Mouse (Mus musculus) heart, embryonic 12.5 days (tissue): ENCODE measurements around the gene Akt2. TPM values are rescaled to one million over a fixed set of nuclear protein-coding genes. Genes with fewer than 3 reads are reported as not detected.

Source experiments
- ATAC-seq: fragments of 200-750 bp; cut with Nextera tagmentation; 2 replicates; pipeline ENCODE4 v1.8.0; 2017; ENCODE audit warnings: moderate TSS enrichment, moderate library complexity; ENCODE audit not compliant: insufficient number of reproducible peaks, low FRiP score
- H3K27ac ChIP-seq: fragments of 300-500 bp; sonication (generic); 2 replicates; pipeline ENCODE4 v1.5.1; 2016; ENCODE audit warnings: mild to moderate bottlenecking, moderate library complexity; ENCODE audit not compliant: poor library complexity, severe bottlenecking
- H3K27me3 ChIP-seq: fragments of 300-500 bp; sonication (generic); replicated peaks from 2 replicates; pipeline ENCODE4 v1.6.1; 2016; ENCODE audit warnings: mild to moderate bottlenecking, moderate library complexity
- H3K36me3 ChIP-seq: fragments of 300-500 bp; sonication (generic); 2 replicates; pipeline ENCODE4 v1.6.1; 2016; ENCODE audit warnings: mild to moderate bottlenecking, moderate library complexity
- H3K4me1 ChIP-seq: fragments of 300-500 bp; sonication (generic); replicated peaks from 2 replicates; pipeline ENCODE4 v1.6.1; 2016; ENCODE audit warnings: mild to moderate bottlenecking
- H3K4me2 ChIP-seq: fragments of 300-500 bp; sonication (generic); 2 replicates; pipeline ENCODE4 v1.6.1; 2016; ENCODE audit warnings: mild to moderate bottlenecking, moderate library complexity
- H3K4me3 ChIP-seq: fragments of 300-500 bp; sonication (generic); 2 replicates; pipeline ENCODE4 v1.5.1; 2016; ENCODE audit warnings: mild to moderate bottlenecking
- H3K9ac ChIP-seq: fragments of 300-500 bp; sonication (generic); 2 replicates; pipeline ENCODE4 v1.6.1; 2016; ENCODE audit warnings: mild to moderate bottlenecking, moderate library complexity
- H3K9me3 ChIP-seq: fragments of 300-500 bp; sonication (generic); replicated peaks from 2 replicates; pipeline ENCODE4 v1.6.1; 2016; ENCODE audit warnings: mild to moderate bottlenecking, moderate library complexity
- WGBS: fragments of 180-500 bp; shearing (Covaris S2); methylation state at CpG from one replicate; pipeline ENCODE4 v1.1.7; 2016; 5-methylcytosine and 5-hydroxymethylcytosine counted together
- polyA plus RNA-seq: library from polyadenylated mRNA; unstranded; fragments of >200 nt; fragmentation: Nextera tagmentation; extraction: Ambion mirVana; gene quantifications from 2 replicates; pipeline ENCODE4 v1.2.1, GENCODE M21; 2016

Akt2 gene
- 85.0 and 89.4 TPM in 2 replicates for polyA plus RNA-seq

DNA sequence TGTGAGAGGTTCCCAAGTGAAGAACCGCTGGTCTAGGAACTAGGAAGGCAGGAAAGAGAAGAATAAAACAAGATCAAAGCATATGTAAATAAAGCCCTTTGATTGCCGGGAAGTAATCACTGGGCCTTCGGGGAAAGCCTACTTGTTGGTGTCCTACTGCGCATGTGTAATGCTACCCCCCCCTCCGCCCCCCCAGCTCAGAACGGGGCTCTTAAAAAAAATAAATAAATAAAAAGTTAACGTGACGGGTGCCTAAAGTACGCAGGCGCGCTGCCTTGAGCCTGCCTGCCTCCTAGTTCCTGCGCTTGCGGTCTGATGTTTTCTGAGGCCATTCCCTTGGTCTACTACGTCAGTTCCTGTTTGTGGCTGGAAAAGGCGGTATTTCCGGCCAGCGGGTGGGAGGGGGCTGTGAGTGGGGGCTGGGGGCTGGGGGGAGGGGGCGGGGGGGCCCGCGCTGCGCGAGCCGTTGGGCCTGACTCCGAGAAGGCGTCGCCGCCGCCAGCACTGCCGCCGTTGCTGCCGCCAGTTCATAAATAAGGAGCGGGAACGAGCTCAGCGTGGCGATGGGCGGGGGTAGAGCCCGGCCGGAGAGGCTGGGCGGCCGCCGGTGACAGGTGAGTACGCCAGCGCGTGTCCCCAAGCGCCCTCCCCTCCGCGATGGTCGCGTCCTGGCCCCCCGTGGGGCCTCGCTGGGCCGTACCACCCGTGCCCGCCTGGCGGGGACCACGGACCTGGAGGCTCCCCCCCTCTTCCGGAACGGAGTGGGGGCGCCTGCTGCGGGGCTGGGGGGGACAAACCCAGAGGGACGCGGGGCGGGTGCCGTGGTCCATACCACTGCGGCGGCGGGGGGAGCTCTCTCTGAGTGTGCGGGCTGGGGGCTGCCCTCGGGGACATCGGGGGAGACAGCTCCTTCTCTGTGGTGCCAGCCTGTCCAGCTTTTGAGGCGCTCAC, at the start of gene Akt2:
TSS of gene Akt2 (plus strand) at position 287 of the 951 bp plus-strand sequence.
- ATAC-seq: peak; percentile 92
- H3K36me3 ChIP-seq: 0 out of 2 replicates have a peak, but pooled peaks cover 8% of the 10 kb centered on the region
- H3K4me2 ChIP-seq: peak within 1 kb of the TSS; percentile 84
- WGBS: under 1% methylated on average over 52 of the region's 71 CpGs
- peak within 1 kb of the TSS; percentile 94 for H3K9ac ChIP-seq
- no peaks in the 10 kb centered on the region for H3K27me3 ChIP-seq
- H3K4me1 ChIP-seq: peaks cover 38% of the 10 kb centered on the region
- no peaks in the 10 kb centered on the region for H3K9me3 ChIP-seq
- H3K27ac ChIP-seq: peak within 1 kb of the TSS; percentile 95
- H3K4me3 ChIP-seq: peak within 1 kb of the TSS; percentile 83

DNA sequence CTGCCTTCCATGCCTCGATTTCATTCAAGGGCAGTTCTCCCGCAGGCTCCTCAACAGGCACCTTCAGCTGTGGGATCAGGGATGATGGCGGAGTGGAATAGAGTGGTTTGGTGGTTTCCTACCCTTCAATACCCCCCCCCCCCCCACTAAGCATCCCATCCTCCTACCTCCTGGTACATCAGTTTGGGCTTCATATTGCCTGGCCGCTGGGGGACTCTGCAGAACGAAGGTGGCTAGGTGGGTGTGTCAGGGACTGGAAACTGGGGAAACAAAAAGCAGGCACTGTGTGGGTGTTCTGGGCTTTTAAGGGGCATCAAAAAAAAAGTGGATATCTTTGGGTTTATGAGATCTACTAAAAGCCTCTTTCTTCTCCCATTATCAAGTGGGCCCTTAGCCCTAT, 49.4 kb upstream of the Akt2 start:
- no peak overlapping the region for H3K27ac ChIP-seq
- peak overlapping the region; percentile 98 for H3K4me2 ChIP-seq
- no peaks in the 10 kb centered on the region for H3K9me3 ChIP-seq
- peaks cover 20% of the 10 kb centered on the region; the same call in 1 of the 2 replicates for H3K36me3 ChIP-seq
- peaks cover 20% of the 10 kb centered on the region for H3K4me1 ChIP-seq
- no peak for ATAC-seq
- peak overlapping the region; percentile 85 for H3K9ac ChIP-seq
- 48% methylated on average over 5 of the region's 5 CpGs for WGBS
- H3K4me3 ChIP-seq: peak overlapping the region; percentile 57
- no peaks in the 10 kb centered on the region for H3K27me3 ChIP-seq

DNA sequence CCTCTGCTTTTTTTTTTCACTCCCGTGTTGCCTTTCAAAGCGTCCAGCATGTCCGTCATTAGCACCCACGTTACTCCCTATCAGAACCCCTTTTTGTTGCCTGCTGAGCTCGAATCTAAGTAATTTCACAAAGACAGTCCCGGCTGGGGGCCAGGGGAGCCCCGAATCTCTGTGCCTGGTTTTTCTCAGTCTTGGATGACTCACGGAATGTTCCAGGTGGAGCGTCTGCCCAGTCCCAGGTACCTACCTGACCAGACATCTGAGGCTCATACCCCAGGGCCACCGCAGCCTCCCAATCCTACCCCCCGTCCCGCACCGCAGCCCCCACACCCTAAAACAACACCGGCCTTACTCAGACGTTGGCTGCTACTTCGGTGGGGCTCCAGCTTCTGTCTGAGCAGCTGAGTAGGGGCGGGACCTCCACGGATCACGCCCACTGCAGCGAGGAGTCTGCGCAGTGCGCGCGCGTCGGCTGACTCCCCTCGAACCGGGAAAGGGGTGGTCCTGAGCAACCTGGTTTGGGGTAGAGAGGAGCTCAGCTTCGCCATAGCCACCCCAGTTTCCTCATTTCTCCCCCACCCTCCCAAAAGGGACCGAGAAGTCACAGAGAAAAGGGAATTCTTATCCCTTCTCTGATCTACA, 48.8 kb upstream of the Akt2 start:
- H3K9ac ChIP-seq: peak overlapping the region; percentile 85
- peak overlapping the region; percentile 98 for H3K4me2 ChIP-seq
- H3K9me3 ChIP-seq: no peaks in the 10 kb centered on the region
- ATAC-seq: peak; percentile 91
- peak overlapping the region; percentile 57 for H3K4me3 ChIP-seq
- H3K36me3 ChIP-seq: peaks cover 14% of the 10 kb centered on the region; the same call in 1 of the 2 replicates
- no peak overlapping the region for H3K27ac ChIP-seq
- no peaks in the 10 kb centered on the region for H3K27me3 ChIP-seq
- peaks cover 20% of the 10 kb centered on the region for H3K4me1 ChIP-seq
- WGBS: 2% methylated on average over 30 of the region's 30 CpGs

DNA sequence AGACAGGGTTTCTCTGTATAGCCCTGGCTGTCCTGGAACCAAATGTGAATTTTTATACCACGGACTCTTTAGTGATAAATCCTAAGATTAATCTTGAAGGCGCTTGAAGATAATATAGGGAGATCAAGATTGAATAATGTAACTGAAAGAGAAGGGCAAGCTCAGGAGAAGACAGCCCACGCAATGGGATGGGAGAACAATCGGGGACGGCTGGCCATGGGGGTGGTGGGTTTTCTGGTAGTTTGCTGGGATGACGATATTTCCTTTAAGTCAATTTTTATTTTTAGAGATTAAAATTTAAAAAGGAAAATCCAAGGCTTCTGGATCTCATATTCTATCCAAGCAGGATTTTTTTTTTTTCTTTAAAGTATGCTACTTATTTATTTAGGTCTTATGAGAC, 48.3 kb upstream of the Akt2 start:
- no peaks in the 10 kb centered on the region for H3K9me3 ChIP-seq
- H3K4me1 ChIP-seq: peaks cover 20% of the 10 kb centered on the region
- peak overlapping the region; percentile 85; the same call in 1 of the 2 replicates for H3K9ac ChIP-seq
- H3K27me3 ChIP-seq: no peaks in the 10 kb centered on the region
- H3K4me2 ChIP-seq: peak overlapping the region; percentile 98
- peaks cover 9% of the 10 kb centered on the region; the same call in 1 of the 2 replicates for H3K36me3 ChIP-seq
- 47% methylated on average over 6 of the region's 6 CpGs for WGBS
- ATAC-seq: no peak
- H3K4me3 ChIP-seq: peak overlapping the region; percentile 57
- no peak overlapping the region for H3K27ac ChIP-seq

DNA sequence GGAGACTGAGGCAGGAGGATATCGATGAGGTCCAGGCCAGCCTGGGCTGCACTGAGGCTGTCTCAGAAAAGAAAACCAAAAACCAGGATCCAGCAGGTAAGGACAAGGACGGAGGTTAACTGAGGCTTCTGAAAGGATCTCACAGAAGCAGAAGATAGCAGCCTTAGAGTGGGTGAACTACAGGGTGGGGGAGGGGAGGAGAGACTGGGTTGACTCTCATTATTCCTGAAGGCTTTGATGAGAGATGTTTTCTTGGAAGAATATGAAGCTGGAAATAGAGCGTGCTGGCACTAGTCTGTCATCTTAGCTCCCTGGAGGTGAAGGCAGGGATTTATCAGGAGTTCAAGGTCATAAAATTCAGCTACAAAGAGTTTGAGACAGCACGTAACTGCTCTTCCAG, 47.5 kb upstream of the Akt2 start:
- Histone ChIP-seq H3K27ac (peak overlapping the region; percentile 10; the same call in 1 of the 2 replicates), H3K4me2 (no peak overlapping the region), H3K4me1 (peaks cover 20% of the 10 kb centered on the region), H3K4me3 (no peak overlapping the region), H3K36me3 (peaks cover 5% of the 10 kb centered on the region; the same call in 1 of the 2 replicates), H3K9me3 (no peaks in the 10 kb centered on the region), H3K9ac (no peak overlapping the region), H3K27me3 (no peaks in the 10 kb centered on the region)
- 72% methylated on average over 4 of the region's 4 CpGs for WGBS
- ATAC-seq: no peak

DNA sequence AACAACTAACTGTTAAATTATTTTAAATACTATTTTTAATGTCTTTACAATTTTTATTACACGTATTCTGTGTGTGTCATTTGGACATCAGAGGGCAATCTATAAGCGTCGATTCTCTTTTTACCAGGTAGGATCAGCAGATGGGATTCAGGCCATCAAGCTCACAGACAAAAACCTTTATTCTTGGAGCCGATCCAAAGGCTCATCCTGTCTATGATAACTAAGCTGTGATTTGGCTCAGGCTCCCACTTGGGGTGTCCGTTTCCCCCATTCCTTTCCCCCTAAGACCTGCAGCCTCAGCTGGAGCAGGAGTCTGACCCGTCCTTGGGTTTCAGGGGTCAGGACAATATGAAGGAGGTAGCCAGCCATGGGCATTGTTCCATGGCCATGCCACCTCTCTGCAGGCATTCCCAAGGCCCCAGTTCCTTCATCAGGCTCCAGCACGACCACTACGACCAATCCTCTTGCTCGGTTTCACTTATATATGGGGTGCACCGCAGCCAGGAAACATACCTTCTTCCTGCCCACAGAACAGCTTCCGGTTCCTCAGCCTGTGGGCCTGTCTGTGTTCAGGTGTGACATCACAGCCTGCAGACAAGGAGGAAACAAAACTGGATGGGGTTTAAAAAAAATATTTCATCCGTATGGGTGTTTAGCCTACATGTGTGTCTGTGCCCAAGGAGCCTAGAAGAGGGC, 46.5 kb upstream of the Akt2 start:
- Histone ChIP-seq H3K4me1 (peaks cover 20% of the 10 kb centered on the region), H3K27me3 (no peaks in the 10 kb centered on the region), H3K27ac (no peak overlapping the region), H3K9me3 (no peaks in the 10 kb centered on the region), H3K4me3 (no peak overlapping the region), H3K36me3 (no peaks in the 10 kb centered on the region), H3K9ac (no peak overlapping the region), H3K4me2 (no peak overlapping the region)
- whole genome bisulfite sequencing: 82% methylated on average over 12 of the region's 12 CpGs
- no peak for ATAC-seq

DNA sequence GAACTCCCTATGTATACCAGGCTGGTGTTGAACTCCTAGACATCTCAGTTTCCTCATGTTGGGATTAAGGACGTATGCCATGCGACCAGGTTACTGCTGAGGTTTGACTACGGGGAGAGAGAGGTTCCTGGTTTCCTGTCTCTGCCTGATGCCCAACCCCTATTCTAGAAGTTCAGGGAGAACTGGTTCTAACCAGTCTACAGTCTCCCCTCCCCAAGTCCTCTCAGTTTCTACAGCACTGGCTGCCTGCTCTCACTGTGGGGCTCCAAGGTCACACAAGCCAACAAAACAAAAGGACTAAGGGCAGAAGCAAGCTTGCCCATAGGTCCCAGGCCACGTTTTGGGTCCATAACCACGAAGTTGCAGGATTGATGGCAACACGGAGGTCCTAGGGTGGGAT, 41.8 kb upstream of the Akt2 start:
- H3K9ac ChIP-seq: no peak overlapping the region
- peaks cover 12% of the 10 kb centered on the region for H3K4me1 ChIP-seq
- no peaks in the 10 kb centered on the region for H3K36me3 ChIP-seq
- WGBS: 67% methylated on average over 6 of the region's 6 CpGs
- ATAC-seq: no peak
- no peak overlapping the region for H3K27ac ChIP-seq
- H3K9me3 ChIP-seq: no peaks in the 10 kb centered on the region
- no peak overlapping the region for H3K4me3 ChIP-seq
- H3K27me3 ChIP-seq: no peaks in the 10 kb centered on the region
- H3K4me2 ChIP-seq: no peak overlapping the region

DNA sequence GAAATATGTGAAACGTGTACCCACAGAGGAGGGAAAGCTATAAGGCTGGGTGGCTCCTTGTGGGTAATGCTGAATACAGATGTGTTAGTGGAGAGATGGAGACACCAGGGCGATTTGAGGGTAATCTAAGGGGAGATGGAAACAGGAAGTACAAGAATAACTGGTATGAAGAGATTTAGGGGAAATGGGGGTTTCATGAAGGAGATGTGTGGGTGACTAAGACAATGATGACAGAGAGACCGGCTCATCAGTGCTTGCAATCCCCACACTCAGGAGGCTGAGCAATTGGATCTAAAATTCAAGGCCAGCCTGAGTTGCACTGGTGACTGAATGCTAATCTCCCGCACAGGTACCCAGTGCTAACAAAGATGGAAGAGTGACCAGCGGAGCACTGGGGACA, 39.3 kb upstream of the Akt2 start:
- Histone ChIP-seq H3K27ac (no peak overlapping the region), H3K9ac (peak overlapping the region; percentile 88; the same call in 1 of the 2 replicates), H3K36me3 (peaks cover 16% of the 10 kb centered on the region), H3K9me3 (no peaks in the 10 kb centered on the region), H3K27me3 (no peaks in the 10 kb centered on the region), H3K4me1 (peaks cover 9% of the 10 kb centered on the region), H3K4me3 (peak overlapping the region; percentile 83), H3K4me2 (peak overlapping the region; percentile 90)
- ATAC-seq: no peak
- WGBS: 53% methylated on average over 5 of the region's 5 CpGs

DNA sequence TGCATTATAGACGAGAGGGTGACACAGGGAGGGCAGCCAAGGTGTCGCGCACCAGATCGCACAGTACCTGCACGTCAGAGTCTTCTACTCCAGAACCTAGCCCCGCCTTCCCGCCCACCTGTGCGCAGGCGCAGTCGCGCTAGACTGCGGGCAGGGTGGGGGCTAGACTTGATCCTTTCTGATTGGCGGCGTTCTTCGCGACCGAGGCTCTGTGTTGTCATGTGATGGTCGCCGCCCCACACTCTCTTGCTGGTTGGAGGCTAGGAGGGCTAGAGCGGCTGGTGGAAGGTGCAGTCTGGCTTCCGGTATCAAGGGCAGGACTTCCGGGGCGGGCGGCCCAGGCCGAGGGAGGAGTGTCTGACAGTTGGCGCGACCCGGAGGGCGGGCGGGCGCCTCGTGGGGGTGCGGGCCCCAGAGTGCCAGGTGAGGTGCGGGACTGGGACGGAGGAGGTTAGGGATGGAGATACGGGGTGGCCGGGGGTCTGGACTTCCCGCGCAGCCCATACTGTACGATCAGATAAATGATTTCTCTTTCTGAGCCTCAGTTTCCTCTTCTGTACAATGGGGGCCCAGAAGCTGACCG, 38.3 kb upstream of the Akt2 start, which contains the start of the genes Pld3 and 2310022A10Rik:
TSS of gene Pld3 (minus strand) at position 288 of the 583 bp plus-strand sequence.
TSS of gene 2310022A10Rik (plus strand) at position 303 of the 583 bp plus-strand sequence.
- peak within 1 kb of the TSS; percentile 88 for H3K9ac ChIP-seq
- peaks cover 9% of the 10 kb centered on the region for H3K4me1 ChIP-seq
- peak; percentile 99 for ATAC-seq
- H3K27ac ChIP-seq: peak within 1 kb of the TSS; percentile 11; the same call in 1 of the 2 replicates
- H3K4me3 ChIP-seq: peak within 1 kb of the TSS; percentile 83
- H3K36me3 ChIP-seq: peaks cover 16% of the 10 kb centered on the region
- WGBS: under 1% methylated on average over 41 of the region's 41 CpGs
- no peaks in the 10 kb centered on the region for H3K9me3 ChIP-seq
- H3K4me2 ChIP-seq: peak within 1 kb of the TSS; percentile 90
- H3K27me3 ChIP-seq: no peaks in the 10 kb centered on the region

DNA sequence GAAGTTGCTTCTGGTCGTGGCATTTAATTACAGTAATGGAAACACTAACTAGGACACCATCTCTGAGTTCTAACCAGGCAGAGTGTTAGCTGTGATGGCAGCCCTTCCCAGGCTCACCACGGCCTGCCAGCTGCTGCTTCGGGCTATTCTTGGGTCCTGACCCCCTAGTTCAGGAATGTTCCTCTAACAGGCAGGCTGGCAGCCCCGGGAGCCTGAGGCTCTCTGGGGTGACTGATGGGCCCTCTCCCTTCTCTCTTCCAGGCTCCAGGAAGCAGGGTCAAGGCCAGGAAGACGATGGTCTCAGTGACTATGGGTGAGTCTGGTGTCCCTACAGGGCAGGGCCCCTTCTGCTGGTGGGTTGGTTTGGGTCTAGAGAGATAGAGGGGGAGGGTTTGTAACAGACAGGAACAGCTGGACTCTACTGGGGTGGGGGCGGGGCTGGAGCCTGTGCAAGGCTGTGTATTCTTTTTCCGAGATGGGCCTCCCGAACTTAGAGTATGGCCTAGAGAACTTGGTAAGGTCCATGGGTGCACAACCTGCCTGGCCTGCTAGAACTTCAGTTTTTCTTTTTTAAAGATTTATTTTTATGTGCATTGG, 31.0 kb upstream of the Akt2 start:
- peak overlapping the region; percentile 37; the same call in 1 of the 2 replicates for H3K9ac ChIP-seq
- WGBS: 53% methylated on average over 8 of the region's 8 CpGs
- H3K4me1 ChIP-seq: peaks cover 22% of the 10 kb centered on the region
- no peaks in the 10 kb centered on the region for H3K9me3 ChIP-seq
- H3K27me3 ChIP-seq: no peaks in the 10 kb centered on the region
- H3K36me3 ChIP-seq: peaks cover 78% of the 10 kb centered on the region
- no peak for ATAC-seq
- H3K27ac ChIP-seq: peak overlapping the region; percentile 82
- peak overlapping the region; percentile 39 for H3K4me2 ChIP-seq
- H3K4me3 ChIP-seq: peak overlapping the region; percentile 27
